Mouse (Mus musculus): ENCODE measurements at regions not wholly inside any gene's neighbourhood (a gene's known extent, or its start where the extent isn't known, plus 50 kb on each side); places are given as distances from the start of the nearest gene placed in this dataset.

GRCm38 (mm10) chr1:147703467-147703866 lies 1208.9 kb downstream of the Brinp3 start:
- in situ Hi-C loops (cut with MboI, MseI) = no loop called here

- in situ Hi-C loops (cut with MboI, MseI) = no loop called here
Observed at GRCm38 (mm10) chr1:147729930-147730329, 1235.4 kb downstream of the Brinp3 start.

GRCm38 (mm10) chr1:147766094-147766493 lies 1271.5 kb downstream of the Brinp3 start:
- in situ Hi-C loops (cut with MboI, MseI) = no loop called here

GRCm38 (mm10) chr1:147802759-147803158 lies 1308.2 kb downstream of the Brinp3 start:
- in situ Hi-C loops (cut with MboI, MseI) = loop anchor here (10.0 kb wide), 1 partner anchor 1418 kb away; no protein-coding TSS in a partner anchor
